Mouse (Mus musculus) right cerebral cortex, adult 2 months (tissue): ENCODE results near the gene Cfap58.

Experiments
- DNase-seq, 2 experiments: peaks; one replicate each; pipeline ENCODE4 v3.0.0; 2021 to 2022; ENCODE audit warnings: low spot score in 2 of 2

Gene Cfap58

GRCm38 (mm10) chr19:48079718-48080117, 142.2 kb downstream of the Cfap58 start:
- no peak for DNase-seq

- no peak for DNase-seq
Observed at GRCm38 (mm10) chr19:48081456-48081855, 144.0 kb downstream of the Cfap58 start.
